Mouse (Mus musculus) CD4-positive helper T cell, adult 2 months (primary cell): ENCODE data around the gene Hbq1a.
"Not testable (repeated sequence)": the region's sequence is repeated elsewhere in the genome, so short reads cannot be mapped to it uniquely, and the experiment has no call there.

ENCODE experiments used
- DNase-seq: peaks from one replicate; pipeline ENCODE4 v3.0.0-alpha.2; 2012; ENCODE audit warnings: low read depth, missing footprints, low spot score

The Hbq1a gene

GRCm38 (mm10) chr11:32299865-32300264 is at the start of gene Hbq1a:
TSS of gene Hbq1a (plus strand) at chr11:32300069.
- DNase-seq = peak; percentile 29

- no peak for DNase-seq
Observed at GRCm38 (mm10) chr11:32250880-32251763, 48.7 kb upstream of the Hbq1a start.

- no peak for DNase-seq
Observed at GRCm38 (mm10) chr11:32253121-32253520, 46.7 kb upstream of the Hbq1a start.

GRCm38 (mm10) chr11:32256146-32256545 is 43.7 kb upstream of the Hbq1a start:
- DNase-seq = no peak

GRCm38 (mm10) chr11:32256566-32256965 is 43.3 kb upstream of the Hbq1a start:
- DNase-seq = no peak

GRCm38 (mm10) chr11:32262674-32263415 is 37.0 kb upstream of the Hbq1a start:
- DNase-seq = no peak

- peak; percentile 7 for DNase-seq
Observed at GRCm38 (mm10) chr11:32265117-32265738, 34.6 kb upstream of the Hbq1a start.

GRCm38 (mm10) chr11:32266194-32266593 is 33.7 kb upstream of the Hbq1a start:
- DNase-seq = no peak

GRCm38 (mm10) chr11:32266776-32267175 is 33.1 kb upstream of the Hbq1a start:
- peak; percentile 7 for DNase-seq

- DNase-seq = peak; percentile 96
Observed at GRCm38 (mm10) chr11:32267188-32267884, 32.5 kb upstream of the Hbq1a start, which contains the start of gene Nprl3. TSS of gene Nprl3 (minus strand) at chr11:32267707.

GRCm38 (mm10) chr11:32267964-32268363 is 31.9 kb upstream of the Hbq1a start:
- no peak for DNase-seq

GRCm38 (mm10) chr11:32268952-32269351 is 30.9 kb upstream of the Hbq1a start:
- DNase-seq = no peak

GRCm38 (mm10) chr11:32271178-32271577 is 28.7 kb upstream of the Hbq1a start:
- no peak for DNase-seq

GRCm38 (mm10) chr11:32276347-32276746 is 23.5 kb upstream of the Hbq1a start, which contains the start of gene Hba-x:
TSS of gene Hba-x (plus strand) at chr11:32276400.
- DNase-seq = no peak

GRCm38 (mm10) chr11:32277736-32278457 is 22.0 kb upstream of the Hbq1a start:
- DNase-seq = no peak

- no peak for DNase-seq
Observed at GRCm38 (mm10) chr11:32278458-32278957, 21.4 kb upstream of the Hbq1a start.

GRCm38 (mm10) chr11:32280646-32281045 is 19.2 kb upstream of the Hbq1a start:
- DNase-seq = no peak

- DNase-seq = no peak
Observed at GRCm38 (mm10) chr11:32281416-32282144, 18.3 kb upstream of the Hbq1a start.

GRCm38 (mm10) chr11:32283091-32283777 is 16.6 kb upstream of the Hbq1a start, which contains the start of gene Hba-a1:
TSS of gene Hba-a1 (plus strand) at chr11:32283511.
- DNase-seq = not testable (repeated sequence)
